Mouse (Mus musculus): Measurements from ENCODE around the gene Thap8. TPM values are rescaled to one million over a fixed set of nuclear protein-coding genes. Genes with fewer than 3 reads are reported as not detected.

The Thap8 gene
- total RNA-seq, 2 experiments from 2014 or later = 0.25 TPM; not detected in 1

- intact Hi-C loops (cut with DNase I) = no loop called here
- DNase-seq = no peak
Observed at GRCm38 (mm10) chr7:30281522-30281921, 1.6 kb downstream of the Thap8 start.

DNA sequence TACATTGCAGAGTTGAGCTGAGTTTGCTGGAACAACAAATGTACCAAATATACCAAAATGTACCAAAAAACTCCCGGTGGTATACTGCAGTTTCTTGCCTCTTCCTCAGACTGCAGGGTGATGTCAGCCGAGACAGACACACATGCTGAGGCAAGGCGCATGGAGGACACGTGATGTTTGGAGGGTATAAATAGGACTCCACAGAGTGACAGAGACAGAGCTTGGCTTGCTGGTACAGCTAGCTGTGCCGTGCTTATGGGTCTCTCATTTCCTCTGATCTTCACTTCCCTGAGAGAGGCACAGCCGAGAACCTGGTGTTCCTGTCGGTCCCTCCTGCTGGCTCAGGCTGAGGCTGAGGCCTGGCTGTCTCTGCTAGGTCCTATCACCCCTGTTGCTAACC, 2.8 kb downstream of the Thap8 start:
- DNase-seq = no peak
- intact Hi-C loops (cut with DNase I) = no loop called here

DNA sequence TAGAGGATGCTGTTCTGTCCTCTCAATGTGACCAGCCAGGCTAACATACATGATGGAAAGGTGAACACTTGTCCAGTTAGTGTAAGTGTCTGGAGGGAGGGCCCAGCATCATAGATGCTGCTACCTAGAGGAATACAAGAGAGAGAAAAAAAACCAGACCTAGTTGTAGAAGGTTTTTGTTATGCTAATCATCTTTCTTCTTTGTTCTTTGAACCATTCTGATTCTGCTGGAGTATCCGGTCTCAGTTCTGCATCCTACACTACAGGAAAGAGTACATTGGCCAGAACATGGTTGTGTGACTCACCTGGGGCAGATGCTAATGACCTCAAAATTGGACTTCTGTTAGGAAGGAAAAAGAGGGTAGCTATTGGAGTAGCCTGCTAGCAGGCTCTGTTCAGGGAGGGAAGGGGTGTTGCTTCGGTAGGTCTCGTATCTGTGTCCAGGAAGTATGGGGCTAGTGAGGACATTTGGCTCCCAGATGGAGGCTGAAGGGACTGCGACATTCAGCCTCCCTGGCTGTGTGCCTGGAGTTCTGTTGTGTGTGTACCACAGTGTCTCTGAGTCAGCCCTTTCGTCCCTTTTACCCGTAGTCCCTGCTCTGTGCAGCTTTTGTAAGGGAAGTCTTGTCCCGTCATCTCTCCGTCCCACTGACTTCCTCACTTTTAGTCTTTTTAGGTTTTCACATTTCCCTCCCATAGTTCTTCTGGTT, 7.0 kb downstream of the Thap8 start:
- no peak for DNase-seq
- intact Hi-C loops (cut with DNase I) = no loop called here

DNA sequence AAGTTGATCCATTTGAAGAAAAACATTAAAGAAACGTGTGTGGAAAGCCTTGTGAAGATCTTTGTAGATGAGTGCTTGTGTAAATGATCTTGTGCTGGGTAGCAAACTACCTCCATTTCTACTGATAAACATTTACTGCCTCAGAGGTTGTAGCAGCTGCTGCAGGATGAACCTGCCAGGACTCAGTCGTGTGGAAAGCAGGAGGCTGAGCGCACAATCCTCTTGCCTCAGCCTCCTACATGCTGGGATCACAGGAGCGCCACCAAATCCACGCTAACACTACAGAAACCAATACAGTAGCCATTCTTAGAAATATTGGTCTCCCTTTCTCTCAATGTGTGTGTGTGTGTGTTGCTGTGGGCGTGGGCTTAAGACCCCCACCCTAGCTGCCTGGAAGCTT, 8.2 kb downstream of the Thap8 start:
- no peak for DNase-seq
- intact Hi-C loops (cut with DNase I) = no loop called here

DNA sequence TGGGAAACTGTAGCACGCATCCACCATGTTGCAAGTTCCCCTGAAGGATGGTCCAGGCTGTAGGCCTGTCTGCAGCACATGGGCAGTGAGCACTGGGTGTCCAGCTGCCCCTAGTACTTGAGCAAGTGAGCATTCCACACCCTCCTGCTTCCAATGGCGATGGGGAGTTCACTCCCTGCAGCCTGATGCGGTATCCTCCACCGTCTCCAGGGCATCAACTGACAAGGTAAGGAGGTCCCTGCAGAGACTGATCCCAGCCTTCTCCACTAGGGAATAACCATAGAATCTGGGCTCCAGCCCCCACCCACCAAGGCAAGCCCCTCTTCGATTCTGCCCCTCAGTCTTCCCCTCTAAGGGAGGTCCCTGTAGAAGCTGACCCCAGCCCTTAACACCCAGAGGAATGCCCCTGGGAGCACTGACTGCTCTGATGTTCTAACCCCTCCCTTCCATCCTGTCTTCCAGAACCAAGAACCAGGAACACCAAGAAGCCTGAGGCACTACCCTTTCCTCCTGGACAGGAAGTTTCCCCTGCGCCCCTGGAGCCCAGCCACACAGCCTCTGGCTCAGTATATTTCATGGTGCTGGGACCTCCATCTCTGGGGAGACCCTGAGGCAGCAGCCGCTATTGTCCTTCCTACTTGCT, 9.3 kb downstream of the Thap8 start:
- intact Hi-C loops (cut with DNase I) = no loop called here
- DNase-seq = no peak

DNA sequence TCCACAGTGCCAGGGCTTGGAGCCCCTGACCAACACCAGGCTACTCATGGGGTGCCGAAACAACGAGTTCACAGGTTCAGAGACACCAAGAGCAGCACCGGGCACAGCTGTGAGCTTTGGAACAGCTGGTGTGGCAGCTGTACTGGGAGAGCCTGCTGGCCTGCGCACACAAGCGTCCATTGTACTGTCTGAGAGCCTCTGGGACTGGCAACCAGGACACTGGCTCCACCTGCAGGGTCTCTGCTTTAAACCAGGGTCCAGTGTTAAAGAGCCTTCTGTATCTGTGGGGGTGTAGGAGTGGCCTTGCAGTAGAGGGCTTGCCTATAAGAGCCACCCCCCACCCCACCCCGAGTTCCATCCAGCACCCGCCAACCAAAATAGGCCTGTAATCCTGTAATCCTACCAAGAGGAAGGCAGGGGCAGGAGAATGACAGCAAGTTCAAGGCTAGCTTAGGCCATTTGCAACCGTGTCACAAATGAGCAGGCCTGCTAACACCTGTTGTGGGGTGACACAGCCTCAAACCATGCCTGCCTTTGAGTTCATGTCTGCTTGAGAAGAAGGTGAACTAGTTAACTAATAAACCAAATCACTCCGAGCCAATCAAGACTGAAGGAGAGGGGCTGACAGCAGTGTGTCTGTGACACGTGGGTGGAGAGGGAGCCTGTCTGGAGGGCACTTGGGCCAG, 10.0 kb downstream of the Thap8 start:
- DNase-seq = no peak
- intact Hi-C loops (cut with DNase I) = no loop called here

GRCm38 (mm10) chr7:30291215-30292131, 11.6 kb downstream of the Thap8 start, which contains the start of gene Clip3:
Gene Clip3 (plus strand): TSS chr7:30291728.
- DNase-seq = peak; percentile 62 to 65
- intact Hi-C loops (cut with DNase I) = no loop called here

- intact Hi-C loops (cut with DNase I) = no loop called here
- no peak for DNase-seq
Observed at GRCm38 (mm10) chr7:30293795-30294194, 13.9 kb downstream of the Thap8 start.

DNA sequence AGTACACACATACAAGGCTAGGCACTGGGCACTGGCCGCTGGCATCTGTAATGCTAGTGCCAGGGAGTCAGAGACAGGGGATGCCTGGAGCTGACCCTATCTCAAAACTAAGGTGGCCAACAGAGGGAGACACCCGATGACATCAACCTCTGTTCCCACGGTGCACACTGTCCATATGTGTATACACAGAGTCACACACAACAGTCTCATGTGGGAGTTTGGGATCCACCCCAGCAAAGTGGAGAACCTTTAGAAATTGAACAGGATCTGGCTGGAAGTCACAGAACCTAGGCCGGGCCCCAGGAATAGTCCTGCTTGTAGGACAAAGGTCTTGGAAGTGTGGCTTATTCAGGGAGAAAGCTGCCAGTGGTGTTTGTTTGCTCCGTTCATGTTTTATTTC, 14.4 kb downstream of the Thap8 start:
- no peak for DNase-seq
- intact Hi-C loops (cut with DNase I) = no loop called here

- DNase-seq = no peak
Observed at GRCm38 (mm10) chr7:30295103-30295502, 15.2 kb downstream of the Thap8 start.

GRCm38 (mm10) chr7:30296816-30297215, 16.9 kb downstream of the Thap8 start:
- no peak for DNase-seq
- intact Hi-C loops (cut with DNase I) = no loop called here

More at GRCm38 (mm10) chr7:30295103-30295502, 15.2 kb downstream of the Thap8 start:
- intact Hi-C loops (cut with DNase I) = no loop called here

GRCm38 (mm10) chr7:30297266-30297665, 17.4 kb downstream of the Thap8 start:
- intact Hi-C loops (cut with DNase I) = no loop called here
- no peak for DNase-seq

- intact Hi-C loops (cut with DNase I) = no loop called here
- no peak for DNase-seq
Observed at GRCm38 (mm10) chr7:30300914-30301313, 21.0 kb downstream of the Thap8 start.

DNA sequence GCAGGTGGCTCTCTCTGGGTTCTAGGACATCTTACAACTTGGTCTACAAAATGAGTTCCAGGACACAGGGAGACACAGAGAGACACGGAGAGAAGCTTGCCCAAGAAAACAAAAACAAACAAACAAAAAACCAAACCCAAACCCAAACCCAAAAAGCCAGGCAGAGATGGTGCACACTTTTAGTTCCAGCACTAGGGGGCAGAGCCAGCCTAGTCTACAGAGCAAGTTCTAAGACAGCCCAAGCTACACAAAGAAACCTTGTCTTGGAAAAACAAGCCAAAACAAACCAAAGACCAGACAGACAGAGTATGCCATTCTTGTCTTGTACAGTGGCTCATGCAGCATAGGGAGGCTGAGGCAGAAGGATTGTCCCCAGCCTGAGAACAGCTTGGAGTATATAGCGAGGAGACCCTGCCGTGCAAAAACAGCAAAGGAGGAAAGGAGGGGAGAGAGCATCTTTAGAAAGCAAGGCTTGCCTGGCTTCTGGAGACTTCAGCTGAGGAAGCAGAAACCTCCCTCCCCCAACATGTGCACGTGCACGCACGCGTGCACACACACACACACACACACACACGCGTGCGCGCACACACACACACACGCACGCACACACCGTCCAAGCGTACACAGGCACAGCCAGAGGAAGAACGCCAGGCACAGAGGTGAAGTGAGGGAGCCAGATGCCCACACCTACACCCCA, 26.3 kb downstream of the Thap8 start:
- DNase-seq = no peak
- intact Hi-C loops (cut with DNase I) = no loop called here

DNA sequence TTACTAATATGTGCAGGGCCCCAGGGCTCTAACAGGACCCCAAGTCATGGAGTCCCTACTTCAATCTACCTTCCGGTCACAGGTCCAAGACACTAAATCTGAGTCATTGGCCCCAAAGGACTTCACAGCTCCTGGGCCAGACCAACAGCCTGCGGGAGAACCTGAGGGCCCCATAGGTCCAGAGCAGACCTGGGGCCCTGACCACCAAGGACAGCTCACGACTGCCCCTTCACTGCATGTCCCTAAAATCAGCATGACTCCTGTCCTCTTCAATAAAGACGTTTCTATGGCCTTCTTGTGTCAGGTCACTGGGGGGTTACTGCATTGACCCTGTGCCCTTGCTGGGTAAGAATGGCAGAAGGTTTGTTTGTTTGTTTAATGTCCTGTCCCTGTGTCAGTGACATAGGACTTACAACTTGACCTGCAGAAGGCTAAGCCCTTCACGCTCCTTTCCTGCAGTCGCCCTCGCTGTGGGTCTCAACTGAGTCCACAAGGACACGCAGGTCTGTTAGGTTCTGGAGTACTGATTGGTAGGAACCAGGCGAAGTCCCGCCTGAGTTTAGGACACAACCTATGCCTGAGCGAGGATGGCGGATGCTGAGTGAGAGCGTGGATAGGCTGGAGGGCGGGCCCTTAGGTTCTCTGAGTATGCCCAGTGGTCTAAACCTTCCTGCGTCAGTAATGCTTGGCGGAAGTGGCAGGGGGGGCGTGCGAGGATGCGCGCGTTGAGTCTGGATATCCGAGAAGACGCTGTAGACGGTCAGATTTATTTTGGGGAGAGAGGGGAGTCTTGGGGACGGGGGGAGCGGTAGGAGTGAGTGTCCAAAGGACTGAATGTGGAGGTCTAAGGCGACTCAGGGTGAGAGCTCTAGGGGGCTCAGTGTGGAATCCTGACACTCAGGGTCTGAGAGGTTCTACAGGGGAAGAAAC, 28.4 kb downstream of the Thap8 start, which contains the start of gene Alkbh6:
Gene Alkbh6 (plus strand): TSS at position 642 of the 930 bp plus-strand sequence.
- DNase-seq = peak; percentile 85 to 91
- intact Hi-C loops (cut with DNase I) = no loop called here

DNA sequence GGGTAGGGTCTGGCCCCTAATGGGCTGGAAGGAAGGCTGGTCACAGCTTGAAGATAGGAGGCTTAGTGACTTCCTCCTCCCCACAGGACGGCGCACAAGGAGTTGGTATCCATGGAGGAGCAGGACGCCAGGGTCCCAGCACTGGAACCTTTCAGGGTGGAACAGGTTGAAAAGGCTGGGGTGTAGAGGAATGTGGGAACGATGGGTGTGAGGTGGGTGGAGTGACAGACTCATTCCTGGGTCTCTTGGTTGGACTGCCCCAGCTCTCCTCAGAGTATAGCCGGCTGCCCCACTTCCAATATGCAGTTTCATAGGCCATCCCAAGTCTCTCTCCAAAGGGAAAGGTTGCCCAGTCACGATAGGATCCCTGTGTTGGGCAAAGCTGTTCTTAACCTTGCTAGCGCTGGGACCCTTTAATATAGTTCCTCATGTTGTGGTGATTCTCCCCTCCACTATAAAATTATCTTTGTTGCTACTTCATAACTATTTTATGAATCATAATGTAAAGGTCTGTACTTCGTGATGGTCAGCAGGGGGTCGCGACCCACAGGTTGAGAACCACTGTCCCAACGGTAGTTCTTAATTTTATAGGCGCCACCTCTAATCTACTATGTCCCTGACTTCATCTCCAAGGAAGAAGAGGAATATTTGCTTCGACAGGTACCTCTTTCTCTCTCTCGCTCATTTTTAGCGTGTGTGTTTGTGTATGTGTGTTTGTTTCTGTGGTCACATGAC, 29.7 kb downstream of the Thap8 start:
- no peak for DNase-seq
- intact Hi-C loops (cut with DNase I) = no loop called here

GRCm38 (mm10) chr7:30310136-30310535, 30.2 kb downstream of the Thap8 start:
- no peak for DNase-seq
- intact Hi-C loops (cut with DNase I) = no loop called here

DNA sequence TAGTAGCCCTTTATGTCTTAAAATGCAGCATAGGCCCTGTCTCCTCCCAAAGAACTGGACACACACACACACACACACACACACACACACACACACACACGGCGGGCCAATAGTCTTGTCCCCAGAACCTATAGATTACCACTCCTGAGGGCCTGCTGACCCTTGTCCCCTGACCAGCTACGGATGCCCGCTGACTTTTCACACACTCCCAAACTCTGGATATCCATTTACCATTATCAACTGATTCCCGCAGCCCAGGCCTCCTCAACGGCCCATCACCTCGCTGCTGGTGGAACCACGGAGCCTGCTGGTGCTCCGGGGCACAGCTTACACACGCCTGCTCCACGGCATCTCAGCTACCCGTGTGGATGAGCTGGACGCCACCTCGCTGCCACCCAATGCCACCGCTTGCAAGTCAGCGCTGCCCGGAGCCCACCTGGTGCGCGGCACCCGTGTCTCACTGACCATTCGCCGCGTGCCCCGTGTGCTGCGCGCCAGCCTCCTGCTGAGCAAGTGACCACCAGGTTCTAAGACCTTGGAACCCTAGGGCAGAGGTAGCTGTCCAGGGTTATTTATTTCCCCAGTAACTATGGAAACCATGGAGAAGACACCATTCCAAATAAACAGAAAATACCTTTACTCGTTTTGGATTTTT, 33.9 kb downstream of the Thap8 start:
- intact Hi-C loops (cut with DNase I) = no loop called here
- DNase-seq = no peak
